Mouse (Mus musculus) stomach, postnatal 0 days (tissue): ENCODE results near the gene Dhcr24.

Source experiments
- CTCF ChIP-seq: IDR thresholded peaks from 2 replicates; pipeline ENCODE4 v1.5.1; 2016; ENCODE audit warnings: antibody characterized with exemption, low read depth, mild to moderate bottlenecking, moderate library complexity
- EP300 ChIP-seq: optimal IDR thresholded peaks from 2 replicates; pipeline ENCODE3; 2016; ENCODE audit warnings: antibody characterized with exemption

GRCm38 (mm10) chr4:106557978-106558377 is 2.9 kb upstream of the Dhcr24 start:
- no peak for TF ChIP-seq CTCF
- TF ChIP-seq EP300: no peak
